Mouse (Mus musculus) G1E-ER4 (cell line): ENCODE results near the gene Flad1. TPM values are rescaled to one million over a fixed set of nuclear protein-coding genes. Genes with fewer than 3 reads are reported as not detected.

Experiments
- GATA1 ChIP-seq: IDR thresholded peaks from one replicate; pipeline ENCODE4 v1.8.0; 2012; ENCODE audit warnings: low read length, inconsistent platforms
- polyA plus RNA-seq: library from polyadenylated mRNA; stranded (reverse); fragments of >175 nt; gene quantifications from 2 replicates; pipeline ENCODE4 v1.2.3, GENCODE M21; 2012

Gene Flad1
- polyA plus RNA-seq, 1 experiment, result 12.0 TPM

DNA sequence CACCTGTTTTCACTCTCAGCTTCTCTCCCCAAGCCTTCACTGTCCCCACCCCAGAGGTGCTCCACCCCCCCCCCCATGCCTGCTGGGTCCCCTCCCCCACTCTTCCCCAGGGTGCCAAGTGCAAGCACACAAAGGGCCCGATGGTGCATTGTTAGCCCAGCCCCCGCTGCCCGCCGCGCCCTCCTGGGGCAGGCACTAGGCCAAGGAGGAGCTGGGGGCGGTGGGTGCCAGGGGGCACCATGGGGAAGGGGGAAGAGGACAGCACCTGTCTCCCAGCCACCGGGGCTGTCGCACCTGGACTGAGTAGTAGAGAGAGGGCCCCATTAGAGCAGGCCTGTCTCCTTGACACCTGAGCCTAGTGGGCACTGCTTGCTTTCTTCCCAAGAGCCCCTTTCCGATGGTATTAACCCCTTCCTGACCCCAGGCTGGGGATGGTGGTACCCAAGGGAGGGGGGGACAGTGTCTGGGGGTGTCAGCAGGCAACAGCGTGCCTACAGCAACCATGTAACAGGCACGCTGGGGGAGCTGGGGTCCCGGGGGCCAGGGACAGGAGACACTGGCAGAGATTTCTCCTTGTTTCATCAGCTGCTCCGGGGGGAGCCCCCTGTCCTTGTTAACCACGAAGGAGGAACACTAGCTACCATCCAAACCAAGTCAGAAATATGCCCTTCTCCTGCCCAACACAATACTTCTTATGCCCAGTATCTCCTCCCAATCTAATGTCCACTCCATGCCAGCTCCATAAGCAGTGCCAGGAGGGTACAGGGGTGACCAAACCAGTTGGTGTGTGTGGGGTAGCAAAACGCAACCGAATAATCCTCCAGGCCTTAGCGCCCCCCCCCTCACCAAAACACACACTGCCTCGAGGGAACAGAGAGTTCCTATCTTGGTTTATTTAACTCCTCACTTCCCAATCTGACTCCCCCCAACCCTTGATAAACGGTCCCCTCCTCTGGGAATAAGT lies 20.7 kb downstream of the Flad1 start:
- TF ChIP-seq GATA1, result no peak

- no peak for TF ChIP-seq GATA1
These were observed 21.6 kb downstream of the Flad1 start for GRCm38 (mm10) chr3:89390111-89390515.

- TF ChIP-seq GATA1, result no peak
These were observed 22.5 kb downstream of the Flad1 start for GRCm38 (mm10) chr3:89388901-89389740.

DNA sequence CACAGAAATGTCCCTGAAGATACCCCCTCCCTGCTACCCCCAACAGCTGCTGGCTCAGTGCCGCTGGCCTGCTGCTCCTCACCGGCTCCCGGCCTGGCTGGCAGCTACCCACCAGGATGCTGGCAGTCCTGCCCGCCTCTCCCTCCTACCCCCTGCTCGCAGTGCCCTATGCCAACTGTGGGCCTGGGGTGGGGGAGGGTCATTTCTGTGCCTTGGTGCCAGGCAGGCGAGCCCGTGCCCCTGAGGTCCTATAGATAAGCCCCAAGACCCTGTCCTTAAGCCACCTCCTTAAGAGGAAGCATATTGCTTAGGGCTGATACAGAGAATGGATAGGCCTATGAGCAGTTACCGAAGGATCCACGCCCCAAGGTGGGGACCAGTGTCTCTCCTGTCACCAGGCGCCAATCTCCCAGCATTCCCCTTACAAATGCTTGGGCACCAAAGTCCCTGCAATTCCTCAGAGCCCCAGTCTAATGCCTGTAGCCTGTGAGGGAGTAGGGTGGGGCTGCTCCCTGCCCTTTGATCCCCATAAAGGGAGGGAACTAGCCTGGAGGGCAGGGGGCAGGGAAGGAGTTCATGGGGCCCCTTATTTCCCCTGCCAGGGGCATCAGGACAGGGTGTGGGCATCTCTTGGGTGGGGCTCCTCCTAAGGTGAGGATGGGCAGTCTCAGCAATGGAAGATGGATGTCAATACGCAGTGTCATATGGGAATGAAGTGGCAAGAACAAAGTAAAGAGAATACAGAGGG lies 23.4 kb downstream of the Flad1 start:
- no peak for TF ChIP-seq GATA1

GRCm38 (mm10) chr3:89387632-89388031 lies 24.0 kb downstream of the Flad1 start:
- no peak for TF ChIP-seq GATA1

DNA sequence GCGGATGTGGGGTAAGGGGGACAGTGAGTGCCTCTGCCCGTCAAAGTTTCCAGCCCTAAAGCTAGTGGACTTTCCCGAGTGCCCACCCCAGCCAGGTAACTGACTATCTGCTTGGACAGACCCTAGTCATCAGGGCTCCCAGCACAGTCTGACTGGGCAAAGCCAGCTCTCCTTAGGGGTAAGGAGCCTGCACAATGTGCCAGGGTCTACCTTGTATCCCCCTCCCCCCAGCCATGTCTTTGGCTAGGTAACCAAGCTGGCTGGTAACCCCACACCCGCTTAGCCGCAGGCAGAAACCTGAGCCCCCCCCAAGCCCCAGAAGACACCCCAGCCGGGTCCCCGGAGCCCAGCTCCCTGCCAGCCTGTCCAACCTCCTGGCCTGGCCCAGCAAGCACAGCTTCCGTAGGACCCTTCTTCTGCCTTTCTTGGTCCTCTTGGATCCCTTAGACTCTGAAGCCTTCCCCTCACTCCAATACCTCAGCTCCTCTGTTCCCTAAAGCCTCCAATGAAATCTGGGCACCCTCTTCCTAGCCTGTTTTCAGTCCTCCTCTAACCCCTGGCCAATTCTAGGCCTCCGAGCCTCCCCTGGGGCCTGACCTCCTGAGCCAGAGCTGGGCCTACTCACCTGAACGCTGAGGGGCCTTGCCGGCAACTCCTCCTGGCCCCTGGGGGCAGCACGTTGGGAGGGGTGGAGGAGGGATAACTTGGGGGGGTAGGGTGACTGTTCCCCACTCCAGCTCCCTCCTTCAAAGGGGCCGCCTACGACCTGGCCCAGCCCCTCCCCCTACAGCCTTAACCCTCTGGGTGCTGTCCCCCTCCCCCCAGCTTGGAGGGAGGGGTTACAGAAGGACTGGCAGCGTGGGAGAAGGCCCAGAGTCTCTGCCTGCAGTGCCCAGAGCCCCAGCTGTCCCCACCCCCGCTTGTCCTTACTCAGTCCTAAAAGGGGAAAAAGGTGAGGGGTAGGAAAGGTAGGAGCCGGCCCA lies 24.9 kb downstream of the Flad1 start:
- no peak for TF ChIP-seq GATA1

DNA sequence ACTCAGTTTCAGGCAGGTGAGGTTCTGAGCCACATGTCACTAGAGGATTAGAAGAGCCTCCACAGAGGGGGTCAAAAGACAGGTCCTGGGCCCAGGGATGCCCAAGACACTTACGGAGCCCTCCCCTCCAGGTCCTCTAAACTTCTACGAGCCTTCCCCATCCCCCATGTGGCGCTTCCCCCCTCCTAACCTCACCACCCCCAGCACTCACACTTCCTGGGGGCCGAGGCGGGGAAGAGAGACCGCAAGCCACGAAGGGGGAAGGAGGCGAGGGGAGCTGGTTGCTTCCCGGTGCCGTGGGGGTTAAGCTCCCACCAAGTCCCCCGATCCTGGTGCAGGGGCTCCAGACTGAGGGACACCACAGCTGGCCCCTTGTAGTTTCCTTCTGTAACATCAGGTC lies 26.2 kb downstream of the Flad1 start:
- no peak for TF ChIP-seq GATA1

DNA sequence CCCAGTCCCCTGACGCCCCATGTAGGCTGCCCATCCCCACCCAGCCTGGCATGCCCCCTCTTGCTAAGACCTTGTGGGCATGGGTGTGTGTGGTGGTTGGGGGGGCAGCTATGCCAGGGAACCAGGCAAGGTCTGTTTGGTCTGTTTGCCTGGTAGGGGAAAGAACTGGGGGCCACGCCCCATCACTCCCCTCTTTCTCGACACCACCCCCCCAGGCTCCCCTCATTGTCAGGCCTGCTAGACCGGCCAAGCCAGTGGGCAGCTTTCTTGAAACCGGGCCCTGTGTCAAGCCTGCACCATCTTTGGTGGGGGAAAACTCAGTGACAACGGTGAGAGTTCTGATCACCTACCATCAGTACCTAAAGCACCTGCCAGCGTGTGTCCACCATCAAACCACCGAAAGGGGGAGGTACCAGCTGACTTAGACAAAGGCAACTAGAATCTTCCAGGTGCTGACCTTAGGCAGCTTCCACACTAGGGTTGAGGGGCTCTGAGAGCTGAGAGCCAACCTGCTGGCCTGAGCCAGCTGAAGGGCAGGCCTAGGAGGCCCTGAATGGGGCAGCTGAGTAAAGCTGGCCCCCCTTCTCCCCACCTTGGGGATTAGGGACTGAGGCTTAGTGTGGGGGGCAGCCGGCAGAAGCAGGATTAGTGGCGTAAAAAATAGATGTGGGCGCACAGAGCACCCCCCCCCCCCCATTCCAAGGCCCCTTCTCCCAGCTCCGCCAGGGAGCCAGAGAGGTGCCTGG lies 27.2 kb downstream of the Flad1 start:
- TF ChIP-seq GATA1, result no peak

DNA sequence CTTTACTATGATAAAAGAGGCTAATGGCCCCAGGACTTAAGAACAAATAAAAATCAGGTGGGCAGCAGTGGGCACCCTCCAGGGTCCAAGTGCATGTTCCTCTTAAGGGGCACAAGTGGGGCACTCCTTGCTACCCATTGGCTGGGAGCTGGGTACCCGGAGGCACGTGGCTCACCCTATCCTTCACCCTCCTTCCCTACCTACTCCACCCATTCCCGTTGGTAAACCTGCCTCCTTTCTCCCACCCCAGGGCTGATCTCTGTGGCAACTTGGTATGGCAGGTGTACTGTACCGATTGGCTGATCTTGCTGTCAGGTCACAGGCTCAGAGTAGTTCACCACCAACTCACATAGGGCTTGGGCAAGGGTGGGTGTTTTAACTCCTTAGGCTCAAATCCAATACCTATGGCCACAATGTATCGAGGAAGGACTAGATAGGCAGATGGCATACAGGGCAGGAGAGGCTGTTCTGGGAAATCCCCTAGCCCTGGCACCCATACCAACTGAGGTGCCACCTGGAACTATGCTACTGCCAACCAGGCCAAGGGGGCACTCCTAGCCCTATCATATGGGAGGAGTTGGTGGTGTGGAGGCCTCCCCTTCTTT lies 27.9 kb downstream of the Flad1 start:
- TF ChIP-seq GATA1, result no peak

GRCm38 (mm10) chr3:89382950-89383349 lies 28.7 kb downstream of the Flad1 start:
- no peak for TF ChIP-seq GATA1

DNA sequence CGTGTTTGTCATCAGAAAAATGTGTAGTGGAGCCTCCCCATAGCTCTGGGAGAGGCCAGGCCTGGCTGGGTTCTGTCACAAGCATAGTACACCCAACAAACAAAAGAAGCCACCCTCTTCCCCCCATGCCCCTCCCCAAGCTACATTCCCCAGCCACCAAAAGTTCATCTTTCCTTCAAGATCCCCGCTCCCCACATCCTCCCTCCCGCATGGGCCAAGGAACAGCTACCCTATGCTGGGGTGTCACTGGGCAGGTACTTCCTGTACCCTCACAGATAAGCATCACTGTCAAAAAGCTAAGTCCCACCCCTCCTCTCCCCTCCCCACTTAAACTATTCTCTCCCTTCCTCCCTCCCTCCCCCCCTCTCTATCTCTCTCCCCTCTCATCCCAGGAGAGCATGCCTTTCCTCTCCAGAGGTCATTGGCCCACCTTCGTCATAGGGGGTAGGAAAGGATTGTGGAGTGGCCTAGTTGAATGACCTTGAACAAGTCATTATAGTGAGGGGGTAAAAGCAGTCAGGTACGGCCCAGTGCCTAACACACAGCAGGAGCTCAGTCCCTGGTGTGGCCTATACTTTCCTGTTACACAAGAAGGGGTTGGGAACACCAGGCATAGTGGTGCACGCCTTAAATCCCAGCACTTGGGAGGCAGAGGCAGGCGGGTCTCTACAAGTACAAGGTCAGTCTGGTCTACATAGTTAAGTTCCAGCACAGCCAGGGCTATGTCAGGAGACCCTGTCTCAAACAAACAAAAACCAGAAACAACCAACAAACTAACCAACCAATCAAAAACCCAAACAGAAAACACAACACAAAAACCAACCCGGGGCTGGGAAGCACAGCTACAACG lies 29.4 kb downstream of the Flad1 start:
- no peak for TF ChIP-seq GATA1

- no peak for TF ChIP-seq GATA1
These were observed 30.4 kb downstream of the Flad1 start for GRCm38 (mm10) chr3:89381233-89381632.
